Mouse (Mus musculus): ENCODE measurements at regions not wholly inside any gene's neighbourhood (a gene's known extent, or its start where the extent isn't known, plus 50 kb on each side); places are given as distances from the start of the nearest gene placed in this dataset.

GRCm38 (mm10) chr9:98673461-98674114, 72.1 kb upstream of the Mrps22 start:
- Histone ChIP-seq H3K4me3 (no peak overlapping the region), H3K27me3 (no peaks in the 10 kb centered on the region), H3K27ac (no peak overlapping the region), H3K4me2 (no peak overlapping the region), H3K9ac (no peak overlapping the region), H3K9me3 (no peaks in the 10 kb centered on the region), H3K36me3 (no peaks in the 10 kb centered on the region), H3K4me1 (replicated peaks) (no peaks in the 10 kb centered on the region)
- WGBS = 86% methylated on average over 13 of the region's 13 CpGs
- no peak for ATAC-seq (ENCODE audit: low FRiP score)

GRCm38 (mm10) chr9:98672361-98672760, 70.9 kb upstream of the Mrps22 start:
- Histone ChIP-seq H3K9me3 (no peaks in the 10 kb centered on the region), H3K36me3 (no peaks in the 10 kb centered on the region), H3K9ac (no peak overlapping the region), H3K27me3 (no peaks in the 10 kb centered on the region), H3K4me2 (no peak overlapping the region), H3K27ac (no peak overlapping the region), H3K4me3 (no peak overlapping the region), H3K4me1 (replicated peaks) (no peaks in the 10 kb centered on the region)
- 60% methylated on average over 9 of the region's 9 CpGs for WGBS
- ATAC-seq (ENCODE audit: low FRiP score) = no peak

- Histone ChIP-seq H3K36me3 (no peaks in the 10 kb centered on the region), H3K27me3 (no peaks in the 10 kb centered on the region), H3K4me2 (no peak overlapping the region), H3K4me3 (no peak overlapping the region), H3K27ac (no peak overlapping the region), H3K9ac (no peak overlapping the region), H3K4me1 (replicated peaks) (no peaks in the 10 kb centered on the region), H3K9me3 (no peaks in the 10 kb centered on the region)
- 79% methylated on average over 23 of the region's 23 CpGs for WGBS
- ATAC-seq (ENCODE audit: low FRiP score) = no peak
These were observed 67.2 kb upstream of the Mrps22 start for GRCm38 (mm10) chr9:98668423-98669330.

GRCm38 (mm10) chr9:98667072-98667471, 65.6 kb upstream of the Mrps22 start:
- no peak overlapping the region for H3K27ac ChIP-seq
- no peaks in the 10 kb centered on the region for H3K9me3 ChIP-seq
- H3K4me2 ChIP-seq = no peak overlapping the region
- H3K4me3 ChIP-seq = no peak overlapping the region
- no peaks in the 10 kb centered on the region for H3K36me3 ChIP-seq
- no peaks in the 10 kb centered on the region for H3K27me3 ChIP-seq
- 97% methylated on average over 3 of the region's 3 CpGs for WGBS
- ATAC-seq (ENCODE audit: low FRiP score) = no peak
- no peaks in the 10 kb centered on the region for H3K4me1 ChIP-seq (replicated peaks)
- no peak overlapping the region for H3K9ac ChIP-seq

GRCm38 (mm10) chr9:98663011-98663410, 61.6 kb upstream of the Mrps22 start:
- Histone ChIP-seq H3K9ac (no peak overlapping the region), H3K36me3 (no peaks in the 10 kb centered on the region), H3K9me3 (no peaks in the 10 kb centered on the region), H3K27me3 (no peaks in the 10 kb centered on the region), H3K4me3 (no peak overlapping the region), H3K4me2 (no peak overlapping the region), H3K4me1 (replicated peaks) (no peaks in the 10 kb centered on the region), H3K27ac (no peak overlapping the region)
- no peak for ATAC-seq (ENCODE audit: low FRiP score)
- WGBS = 63% methylated on average over 3 of the region's 3 CpGs

- Histone ChIP-seq H3K36me3 (no peaks in the 10 kb centered on the region), H3K9ac (no peak overlapping the region), H3K27me3 (peaks cover 12% of the 10 kb centered on the region; the same call in 1 of the 2 replicates), H3K9me3 (no peaks in the 10 kb centered on the region), H3K27ac (no peak overlapping the region), H3K4me2 (no peak overlapping the region), H3K4me1 (replicated peaks) (no peaks in the 10 kb centered on the region), H3K4me3 (no peak overlapping the region)
- WGBS = 77% methylated on average over 2 of the region's 2 CpGs
- ATAC-seq (ENCODE audit: low FRiP score) = no peak
These were observed 50.2 kb upstream of the Mrps22 start for GRCm38 (mm10) chr9:98651681-98652080.

All from hindbrain, embryonic 13.5 days (tissue).